Mouse (Mus musculus): Measurements from ENCODE around the gene Meox1. TPM values are rescaled to one million over a fixed set of nuclear protein-coding genes. Genes with fewer than 3 reads are reported as not detected.

Meox1 gene
- total and polyA plus RNA-seq, 2 experiments from 2014 or later = 10.9 to 15.0 TPM

DNA sequence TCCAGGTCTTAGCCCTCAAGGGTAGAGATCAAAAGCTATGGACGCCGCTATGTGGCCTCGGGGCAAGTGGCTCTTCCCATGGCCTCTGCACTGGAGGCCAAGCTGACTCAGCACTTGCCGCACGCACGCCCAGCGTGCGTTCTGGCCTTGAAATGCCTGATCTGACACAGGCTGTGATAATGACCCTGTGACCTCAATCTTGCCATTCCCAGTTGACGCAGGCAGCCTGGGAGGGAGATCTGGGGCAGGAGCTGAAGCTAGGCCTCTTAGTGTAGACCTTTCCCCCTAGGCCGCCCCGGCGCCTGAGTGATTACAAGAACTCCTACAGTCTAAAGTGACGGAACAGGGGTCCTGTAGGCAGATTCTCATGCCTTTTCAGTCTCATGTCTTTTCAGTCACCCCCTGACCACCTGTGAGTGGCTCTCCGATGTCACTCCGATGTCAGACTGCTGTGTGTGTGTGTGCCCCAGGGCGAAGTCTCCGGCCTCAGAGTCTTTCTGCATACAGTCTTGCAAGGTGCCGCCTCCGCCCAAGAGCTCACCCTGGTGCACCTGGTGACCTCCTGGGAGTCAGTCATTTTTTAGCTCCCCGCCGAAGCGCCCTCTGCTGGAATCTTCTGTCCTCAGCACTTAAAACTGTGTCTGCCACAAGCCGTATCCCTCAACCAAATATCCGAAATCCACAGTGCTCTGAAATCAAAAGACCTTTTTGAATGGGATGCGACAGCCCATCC lies 34.0 kb upstream of the Meox1 start:
- H3K4me2 ChIP-seq (ENCODE audit: low read depth, low read length) = no peak overlapping the region
- no peaks in the 10 kb centered on the region for H3K27me3 ChIP-seq (ENCODE audit: control insufficient read depth, insufficient read depth, low read length)
- no peaks in the 10 kb centered on the region for H3K9me3 ChIP-seq (replicated peaks; ENCODE audit: control insufficient read depth, low read length)
- DNase-seq (ENCODE audit: low spot score) (no peak), ATAC-seq (ENCODE audit: insufficient read depth, low read depth) (no peak)
- no peaks in the 10 kb centered on the region for H3K36me3 ChIP-seq (replicated peaks; ENCODE audit: control insufficient read depth, insufficient read depth, low read length)
- H3K4me1 ChIP-seq (ENCODE audit: control insufficient read depth, insufficient read depth) = no peaks in the 10 kb centered on the region
- TF ChIP-seq CTCF (IDR thresholded peaks at IDR 0.05; ENCODE audit: low read depth) = peak; percentile 39
- no peak for TF ChIP-seq EP300 (IDR thresholded peaks at IDR 0.05; ENCODE audit: low read depth)
- H3K9ac ChIP-seq (replicated peaks; ENCODE audit: low read depth, low read length) = no peak overlapping the region
- H3K4me3 ChIP-seq (ENCODE audit: low read depth, low read length) = no peak overlapping the region
- H3K27ac ChIP-seq (ENCODE audit: low read depth) = no peak overlapping the region
- 50% methylated on average over 25 of the region's 25 CpGs for WGBS

DNA sequence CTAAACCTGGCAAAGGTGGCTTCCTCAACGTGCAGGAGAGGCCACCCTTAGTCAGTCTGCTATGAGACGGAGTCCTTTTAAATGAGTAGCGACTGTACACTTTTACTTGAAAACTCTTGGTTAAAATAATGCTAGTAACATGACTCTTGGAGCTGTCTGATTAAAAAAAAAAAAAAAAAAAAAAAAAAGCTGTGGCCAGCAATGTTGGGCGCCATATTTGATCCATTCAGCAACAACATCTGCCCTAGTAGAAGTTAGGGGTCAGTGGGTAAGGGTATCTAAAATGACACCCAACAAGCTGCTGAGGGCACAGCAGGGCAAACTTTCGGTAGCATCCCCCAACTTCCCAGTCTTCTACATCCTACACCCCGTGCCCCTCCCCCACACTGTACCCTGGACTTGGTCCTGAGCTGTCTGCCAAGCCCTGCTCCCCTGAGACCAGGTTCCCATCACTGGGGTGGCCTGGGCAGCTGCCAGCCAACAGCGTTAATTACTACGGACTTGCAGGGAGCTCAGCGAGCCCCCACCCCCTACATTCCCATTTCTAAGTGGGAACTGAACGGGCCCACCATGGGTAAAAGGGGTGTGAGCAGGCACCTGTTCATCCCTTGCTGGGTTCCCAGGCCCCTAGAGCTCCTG lies 32.9 kb upstream of the Meox1 start:
- no peaks in the 10 kb centered on the region for H3K36me3 ChIP-seq (replicated peaks; ENCODE audit: control insufficient read depth, insufficient read depth, low read length)
- TF ChIP-seq CTCF (IDR thresholded peaks at IDR 0.05; ENCODE audit: low read depth) (no peak), EP300 (IDR thresholded peaks at IDR 0.05; ENCODE audit: low read depth) (no peak)
- no peak overlapping the region for H3K27ac ChIP-seq (ENCODE audit: low read depth)
- H3K9ac ChIP-seq (replicated peaks; ENCODE audit: low read depth, low read length) = no peak overlapping the region
- ATAC-seq (ENCODE audit: insufficient read depth, low read depth) = no peak
- H3K4me3 ChIP-seq (ENCODE audit: low read depth, low read length) = no peak overlapping the region
- no peaks in the 10 kb centered on the region for H3K4me1 ChIP-seq (ENCODE audit: control insufficient read depth, insufficient read depth)
- DNase-seq (ENCODE audit: low spot score) = no peak
- H3K4me2 ChIP-seq (ENCODE audit: low read depth, low read length) = no peak overlapping the region
- no peaks in the 10 kb centered on the region for H3K9me3 ChIP-seq (replicated peaks; ENCODE audit: control insufficient read depth, low read length)
- H3K27me3 ChIP-seq (ENCODE audit: control insufficient read depth, insufficient read depth, low read length) = no peaks in the 10 kb centered on the region
- WGBS = 86% methylated on average over 10 of the region's 10 CpGs

DNA sequence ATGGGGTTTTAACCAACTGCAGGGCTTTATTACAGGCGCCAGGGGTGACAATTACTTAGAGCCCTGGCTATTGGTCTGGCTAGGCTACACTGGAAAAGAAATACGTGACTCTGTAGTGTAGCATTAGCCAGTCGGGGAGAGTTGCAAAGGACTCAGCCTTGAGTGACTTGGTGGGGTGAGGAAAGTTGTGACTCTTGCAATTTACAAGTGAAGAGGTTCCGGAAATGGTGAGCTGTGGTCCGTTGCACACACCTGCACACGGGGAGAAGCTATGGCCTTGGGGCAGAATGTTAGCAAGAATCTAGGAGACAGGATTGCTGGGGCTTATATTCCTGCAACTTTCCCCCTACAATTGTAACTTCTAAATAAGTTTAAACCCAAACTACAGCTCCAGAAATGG lies 31.5 kb upstream of the Meox1 start:
- DNase-seq (ENCODE audit: low spot score) (no peak), ATAC-seq (ENCODE audit: insufficient read depth, low read depth) (no peak)
- no peaks in the 10 kb centered on the region for H3K27me3 ChIP-seq (ENCODE audit: control insufficient read depth, insufficient read depth, low read length)

DNA sequence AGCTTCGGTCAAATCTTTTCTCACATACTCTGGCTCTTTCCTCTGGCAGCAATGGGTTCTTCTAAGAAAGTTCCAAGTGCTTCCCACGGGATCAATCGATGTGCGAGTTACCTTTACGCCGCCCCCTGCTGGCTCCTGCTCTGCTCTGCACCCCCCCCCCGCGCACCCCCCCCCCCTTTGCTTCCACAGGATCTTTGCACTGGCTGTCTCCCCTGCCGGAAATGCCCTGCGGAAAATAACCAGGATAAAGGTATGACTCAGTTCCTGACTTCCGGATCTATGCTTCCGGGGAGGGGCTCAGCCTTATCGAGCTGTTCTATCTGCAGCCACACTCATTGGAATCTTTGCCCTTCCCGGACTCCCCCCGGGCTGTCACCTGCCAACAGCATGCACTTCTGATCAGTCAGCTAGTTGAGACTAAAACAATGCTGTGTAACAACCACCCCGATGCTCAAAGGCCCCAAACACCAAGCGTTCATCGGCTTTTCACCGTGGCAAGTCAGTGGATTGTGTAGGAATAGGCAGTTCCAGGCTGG lies 30.3 kb upstream of the Meox1 start:
- Histone ChIP-seq H3K27me3 (ENCODE audit: control insufficient read depth, insufficient read depth, low read length) (no peaks in the 10 kb centered on the region), H3K4me1 (ENCODE audit: control insufficient read depth, insufficient read depth) (peaks cover 13% of the 10 kb centered on the region; the same call in 1 of the 2 replicates), H3K27ac (ENCODE audit: low read depth) (no peak overlapping the region), H3K4me2 (ENCODE audit: low read depth, low read length) (no peak overlapping the region), H3K36me3 (replicated peaks; ENCODE audit: control insufficient read depth, insufficient read depth, low read length) (no peaks in the 10 kb centered on the region), H3K9me3 (replicated peaks; ENCODE audit: control insufficient read depth, low read length) (no peaks in the 10 kb centered on the region), H3K9ac (replicated peaks; ENCODE audit: low read depth, low read length) (no peak overlapping the region), H3K4me3 (ENCODE audit: low read depth, low read length) (no peak overlapping the region)
- no peak for ATAC-seq (ENCODE audit: insufficient read depth, low read depth)
- no peak for DNase-seq (ENCODE audit: low spot score)
- WGBS = 61% methylated on average over 19 of the region's 19 CpGs
- no peak for TF ChIP-seq CTCF (IDR thresholded peaks at IDR 0.05; ENCODE audit: low read depth)
- TF ChIP-seq EP300 (IDR thresholded peaks at IDR 0.05; ENCODE audit: low read depth) = no peak

More for the DNA sequence above, 31.5 kb upstream of the Meox1 start:
- no peak overlapping the region for H3K4me3 ChIP-seq (ENCODE audit: low read depth, low read length)
- H3K27ac ChIP-seq (ENCODE audit: low read depth) = no peak overlapping the region
- H3K9me3 ChIP-seq (replicated peaks; ENCODE audit: control insufficient read depth, low read length) = no peaks in the 10 kb centered on the region
- no peak overlapping the region for H3K4me2 ChIP-seq (ENCODE audit: low read depth, low read length)
- H3K9ac ChIP-seq (replicated peaks; ENCODE audit: low read depth, low read length) = no peak overlapping the region
- 72% methylated on average over 6 of the region's 6 CpGs for WGBS
- no peak for TF ChIP-seq CTCF (IDR thresholded peaks at IDR 0.05; ENCODE audit: low read depth)
- TF ChIP-seq EP300 (IDR thresholded peaks at IDR 0.05; ENCODE audit: low read depth) = no peak
- peaks cover 7% of the 10 kb centered on the region; the same call in 1 of the 2 replicates for H3K4me1 ChIP-seq (ENCODE audit: control insufficient read depth, insufficient read depth)
- H3K36me3 ChIP-seq (replicated peaks; ENCODE audit: control insufficient read depth, insufficient read depth, low read length) = no peaks in the 10 kb centered on the region

DNA sequence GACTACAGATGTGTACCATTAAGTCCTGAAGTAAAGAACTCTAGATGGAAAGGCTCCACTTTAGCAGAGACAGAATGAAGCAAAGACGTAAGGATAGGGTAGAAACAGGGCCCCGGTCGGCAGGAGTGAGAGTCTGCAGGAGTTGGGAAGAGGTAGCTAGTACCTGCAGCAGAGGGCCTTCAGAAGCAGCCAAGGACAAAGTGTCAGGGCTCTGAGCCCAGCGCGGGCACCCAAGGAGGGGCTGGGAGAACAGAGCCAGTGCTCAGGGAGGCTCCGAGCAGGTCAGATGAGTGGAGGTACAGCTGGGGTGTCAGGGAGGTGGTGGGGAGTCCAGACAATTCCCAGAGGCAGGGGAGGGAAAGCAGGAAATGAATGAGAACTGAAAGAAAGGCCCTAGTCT lies 29.8 kb upstream of the Meox1 start:
- no peak for DNase-seq (ENCODE audit: low spot score)
- H3K4me1 ChIP-seq (ENCODE audit: control insufficient read depth, insufficient read depth) = peaks cover 13% of the 10 kb centered on the region; the same call in 1 of the 2 replicates
- H3K9ac ChIP-seq (replicated peaks; ENCODE audit: low read depth, low read length) = no peak overlapping the region
- H3K4me3 ChIP-seq (ENCODE audit: low read depth, low read length) = no peak overlapping the region
- no peaks in the 10 kb centered on the region for H3K36me3 ChIP-seq (replicated peaks; ENCODE audit: control insufficient read depth, insufficient read depth, low read length)
- ATAC-seq (ENCODE audit: insufficient read depth, low read depth) = no peak
- TF ChIP-seq CTCF (IDR thresholded peaks at IDR 0.05; ENCODE audit: low read depth) (no peak), EP300 (IDR thresholded peaks at IDR 0.05; ENCODE audit: low read depth) (no peak)
- H3K27ac ChIP-seq (ENCODE audit: low read depth) = no peak overlapping the region
- H3K4me2 ChIP-seq (ENCODE audit: low read depth, low read length) = no peak overlapping the region
- no peaks in the 10 kb centered on the region for H3K9me3 ChIP-seq (replicated peaks; ENCODE audit: control insufficient read depth, low read length)
- H3K27me3 ChIP-seq (ENCODE audit: control insufficient read depth, insufficient read depth, low read length) = no peaks in the 10 kb centered on the region
- WGBS = 78% methylated on average over 6 of the region's 6 CpGs
